Mouse (Mus musculus): ENCODE data around the gene Samd10.

The Samd10 gene

GRCm38 (mm10) chr2:181578790-181579618 lies 20.0 kb downstream of the Samd10 start:
- in situ Hi-C loops (cut with MboI, MseI) = loop anchor here (25.0 kb wide), 1 partner anchor 192 kb away; the partner anchor contains the start of gene Lime1

- in situ Hi-C loops (cut with MboI, MseI) = loop anchor here (25.0 kb wide), 1 partner anchor 191 kb away; the partner anchor contains the start of gene Lime1
These were observed 20.9 kb downstream of the Samd10 start for GRCm38 (mm10) chr2:181577981-181578581.

- in situ Hi-C loops (cut with MboI, MseI) = loop anchor here (25.0 kb wide), 1 partner anchor 190 kb away; the partner anchor contains the start of gene Lime1
These were observed 21.9 kb downstream of the Samd10 start for GRCm38 (mm10) chr2:181577126-181577525.

- in situ Hi-C loops (cut with MboI, MseI) = loop anchor here (25.0 kb wide), 1 partner anchor 189 kb away; the partner anchor contains the start of gene Lime1
These were observed 22.4 kb downstream of the Samd10 start for GRCm38 (mm10) chr2:181576613-181577012.

- in situ Hi-C loops (cut with MboI, MseI) = loop anchor here (25.0 kb wide), 1 partner anchor 188 kb away; the partner anchor contains the start of gene Lime1
These were observed 24.0 kb downstream of the Samd10 start for GRCm38 (mm10) chr2:181574921-181575545.

- in situ Hi-C loops (cut with MboI, MseI) = no loop called here
These were observed 25.1 kb downstream of the Samd10 start for GRCm38 (mm10) chr2:181573961-181574360.

GRCm38 (mm10) chr2:181572921-181573920 lies 25.8 kb downstream of the Samd10 start:
- in situ Hi-C loops (cut with MboI, MseI) = no loop called here

- in situ Hi-C loops (cut with MboI, MseI) = no loop called here
These were observed 26.9 kb downstream of the Samd10 start for GRCm38 (mm10) chr2:181571941-181572670.

- in situ Hi-C loops (cut with MboI, MseI) = no loop called here
These were observed 28.0 kb downstream of the Samd10 start for GRCm38 (mm10) chr2:181570921-181571595.

GRCm38 (mm10) chr2:181570375-181570774 lies 28.6 kb downstream of the Samd10 start:
- in situ Hi-C loops (cut with MboI, MseI) = no loop called here

- in situ Hi-C loops (cut with MboI, MseI) = no loop called here
These were observed 29.2 kb downstream of the Samd10 start for GRCm38 (mm10) chr2:181569856-181570255.

- in situ Hi-C loops (cut with MboI, MseI) = no loop called here
These were observed 30.6 kb downstream of the Samd10 start for GRCm38 (mm10) chr2:181568272-181569008.

- in situ Hi-C loops (cut with MboI, MseI) = no loop called here
These were observed 31.7 kb downstream of the Samd10 start for GRCm38 (mm10) chr2:181567338-181567737.

- in situ Hi-C loops (cut with MboI, MseI) = no loop called here
These were observed 45.2 kb downstream of the Samd10 start for GRCm38 (mm10) chr2:181553772-181554171.

GRCm38 (mm10) chr2:181550233-181550632 lies 48.8 kb downstream of the Samd10 start:
- in situ Hi-C loops (cut with MboI, MseI) = no loop called here

GRCm38 (mm10) chr2:181548682-181549081 lies 50.3 kb downstream of the Samd10 start:
- in situ Hi-C loops (cut with MboI, MseI) = loop anchor here (10.0 kb wide), 1 partner anchor 464 kb away; no protein-coding TSS in a partner anchor

- in situ Hi-C loops (cut with MboI, MseI) = loop anchor here (10.0 kb wide), 1 partner anchor 463 kb away; no protein-coding TSS in a partner anchor
These were observed 50.8 kb downstream of the Samd10 start for GRCm38 (mm10) chr2:181548227-181548626.

GRCm38 (mm10) chr2:181546142-181546541 lies 52.9 kb downstream of the Samd10 start:
- in situ Hi-C loops (cut with MboI, MseI) = loop anchor here (10.0 kb wide), 1 partner anchor 461 kb away; no protein-coding TSS in a partner anchor

Data from T-helper 1 cell (primary cell).